8 mouse cellular contexts compared by ENCODE assay signal in the genomic region with DNA sequence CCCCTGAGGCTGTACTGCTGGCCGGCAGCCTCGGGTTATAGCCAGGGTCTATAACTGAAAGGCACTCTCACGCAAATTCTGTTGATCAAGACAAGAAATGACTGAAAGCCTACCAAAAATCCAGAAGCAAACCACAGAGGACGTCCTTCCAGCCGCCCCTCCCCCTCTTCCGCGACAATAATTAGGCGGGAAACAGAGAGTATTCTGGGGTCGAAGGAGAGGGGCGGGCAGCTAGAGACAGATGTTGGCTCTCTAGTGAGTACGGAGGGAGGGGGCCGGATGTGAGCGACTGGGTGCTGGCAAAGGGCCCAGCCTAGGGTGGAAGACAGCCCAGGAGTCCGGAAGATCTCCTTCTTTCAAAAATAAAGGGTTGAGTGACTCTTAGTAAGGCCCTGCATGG. TPM values are rescaled to one million over a fixed set of nuclear protein-coding genes. Genes with fewer than 3 reads are reported as not detected.
DNase-seq lines count a peak whose midpoint lies in the region; ATAC-seq and TF ChIP-seq lines count a peak whose summit lies in the region.

A gene (minus strand): TSS at position 287 of the 400 bp plus-strand sequence.

- intact Hi-C loops in heart, postnatal 25 days (cut with DNase I), result no loop called here

- peaks cover 2% of the 10 kb centered on the region for H3K27me3 ChIP-seq in CH12.LX (replicated peaks)
- H3K27me3 ChIP-seq in forebrain, embryonic 14.5 days (replicated peaks; ENCODE audit: control insufficient read depth, insufficient read depth, low read length), result no peaks in the 10 kb centered on the region
- H3K27me3 ChIP-seq in neural tube, embryonic 14.5 days (ENCODE audit: control insufficient read depth, insufficient read depth, low read length), result no peaks in the 10 kb centered on the region

- no peaks in the 10 kb centered on the region for H3K9me3 ChIP-seq in CH12.LX (replicated peaks; ENCODE audit: low read length)
- H3K9me3 ChIP-seq in forebrain, embryonic 14.5 days (replicated peaks; ENCODE audit: control insufficient read depth, low read length), result no peaks in the 10 kb centered on the region
- no peaks in the 10 kb centered on the region for H3K9me3 ChIP-seq in neural tube, embryonic 14.5 days (ENCODE audit: control insufficient read depth, low read length)

- peak; percentile 63 for ATAC-seq in forebrain, embryonic 14.5 days
- ATAC-seq in neural tube, embryonic 14.5 days (ENCODE audit: low read depth), result peak; percentile 52

- dilution Hi-C loops in CH12.LX (cut with MboI; ENCODE audit: extremely low pct_ligation_motif_present, extremely low pct_unique_long_range_greater_than_20kb, low sequenced_read_pairs), result no loop called here

- in situ Hi-C loops in CH12.LX (cut with MboI; ENCODE audit: low pct_ligation_motif_present, low pct_unique_long_range_greater_than_20kb, low sequenced_read_pairs), result loop anchor here (10.0 kb wide), 1 partner anchor 58 kb away; a partner anchor contains a TSS

- peaks cover 17 to 38% of the 10 kb centered on the region in 2 experiments for H3K36me3 ChIP-seq in CH12.LX (replicated peaks in 1 of 2; ENCODE audit: control insufficient read depth in 1 of 2, insufficient read depth in 1 of 2, low read length in 1 of 2)
- H3K36me3 ChIP-seq in forebrain, embryonic 14.5 days (ENCODE audit: control insufficient read depth, insufficient read depth, low read length), result peaks cover 19% of the 10 kb centered on the region
- H3K36me3 ChIP-seq in neural tube, embryonic 14.5 days (ENCODE audit: control insufficient read depth, insufficient read depth, low read length), result no peaks in the 10 kb centered on the region; the same call in 1 of the 2 replicates

- H3K27ac ChIP-seq in CH12.LX (ENCODE audit: insufficient read depth, low read depth), result peak within 1 kb of the TSS; percentile 67
- H3K27ac ChIP-seq in bone marrow macrophage, adult 2 months (ENCODE audit: insufficient read depth, low read depth, low read length), result peak within 1 kb of the TSS; percentile 84
- peak within 1 kb of the TSS; percentile 93 for H3K27ac ChIP-seq in forebrain, embryonic 14.5 days (ENCODE audit: low read depth, low read length)
- H3K27ac ChIP-seq in neural tube, embryonic 14.5 days (ENCODE audit: low read depth, low read length), result peak within 1 kb of the TSS; percentile 91

- peak within 1 kb of the TSS; percentile 42 for H3K9ac ChIP-seq in CH12.LX (ENCODE audit: insufficient read depth, low read depth)
- H3K9ac ChIP-seq in forebrain, embryonic 14.5 days (ENCODE audit: low read length), result peak within 1 kb of the TSS; percentile 72
- H3K9ac ChIP-seq in neural tube, embryonic 14.5 days (replicated peaks; ENCODE audit: low read depth, low read length), result peak within 1 kb of the TSS; percentile 78

- TF ChIP-seq RAD21 in CH12.LX (IDR thresholded peaks at IDR 0.05; ENCODE audit: low read depth, low read length), result no peak

- WGBS in forebrain, embryonic 14.5 days, result 0% methylated on average over 14 of the region's 14 CpGs
- WGBS in large intestine, adult 2 months, result under 1% methylated on average over 14 of the region's 14 CpGs
- 1% methylated on average over 14 of the region's 14 CpGs for WGBS in lung, adult 2 months
- WGBS in neural tube, embryonic 14.5 days, result 0% methylated on average over 14 of the region's 14 CpGs

- H3K4me1 ChIP-seq in CH12.LX (ENCODE audit: control insufficient read depth in 1 of 2, insufficient read depth in 2 of 2), result peaks cover 14 to 34% of the 10 kb centered on the region in 2 experiments
- H3K4me1 ChIP-seq in bone marrow macrophage, adult 2 months (ENCODE audit: control insufficient read depth, insufficient read depth, low read length), result peaks cover 23% of the 10 kb centered on the region
- peaks cover 41% of the 10 kb centered on the region for H3K4me1 ChIP-seq in forebrain, embryonic 14.5 days (ENCODE audit: control insufficient read depth, insufficient read depth, low read length)
- H3K4me1 ChIP-seq in lung, adult 2 months (ENCODE audit: control insufficient read depth, insufficient read depth, low read length), result peaks cover 14% of the 10 kb centered on the region
- H3K4me1 ChIP-seq in neural tube, embryonic 14.5 days (ENCODE audit: control insufficient read depth, insufficient read depth, low read length), result peaks cover 34% of the 10 kb centered on the region

- peak; percentile 76 for DNase-seq in CH12.LX (ENCODE audit: extremely low read depth)
- peak; percentile 85 for DNase-seq in forebrain, embryonic 14.5 days (ENCODE audit: low spot score)
- peak; percentile 61 for DNase-seq in heart, postnatal 25 days (ENCODE audit: low spot score)
- no peak for DNase-seq in large intestine, adult 2 months (ENCODE audit: low read depth, low spot score)
- peak; percentile 60 for DNase-seq in lung, adult 2 months
- DNase-seq in testis, postnatal 14 days (ENCODE audit: low spot score), result peak; percentile 63

- peak within 1 kb of the TSS; percentile 71; the same call in 1 of the 2 replicates for H3K4me2 ChIP-seq in CH12.LX (ENCODE audit: insufficient read depth, low read depth, poor library complexity, severe bottlenecking)
- peak within 1 kb of the TSS; percentile 95 for H3K4me2 ChIP-seq in forebrain, embryonic 14.5 days (ENCODE audit: low read length)
- peak within 1 kb of the TSS; percentile 77 for H3K4me2 ChIP-seq in neural tube, embryonic 14.5 days (ENCODE audit: low read depth, low read length)

- H3K79me2 ChIP-seq in CH12.LX (replicated peaks; ENCODE audit: control insufficient read depth, extremely low read depth, insufficient read depth, poor library complexity, severe bottlenecking), result 0 out of 2 replicates have a peak, but pooled peaks cover 3% of the 10 kb centered on the region

- 0 out of 2 replicates have a peak, but pooled peaks have one; percentile 23 for TF ChIP-seq EP300 in CH12.LX (IDR thresholded peaks at IDR 0.05; ENCODE audit: low read length)

- TF ChIP-seq CTCF in CH12.LX (conservative IDR thresholded peaks at IDR 0.05 in 1 of 2, IDR thresholded peaks at IDR 0.05 in 1 of 2; ENCODE audit: low read depth in 2 of 2, low read length in 2 of 2), result no peak
- TF ChIP-seq CTCF in bone marrow macrophage, adult 2 months (IDR thresholded peaks at IDR 0.05; ENCODE audit: low read depth, low read length), result no peak
- TF ChIP-seq CTCF in lung, adult 2 months (IDR thresholded peaks at IDR 0.05; ENCODE audit: insufficient read depth, low read length), result no peak

- peak within 1 kb of the TSS; percentile 67 to 83 (median 76) for H3K4me3 ChIP-seq in CH12.LX (replicated peaks in 1 of 3; ENCODE audit: low read depth in 2 of 3, low read length in 2 of 3, poor library complexity in 1 of 3)
- H3K4me3 ChIP-seq in bone marrow macrophage, adult 2 months (ENCODE audit: insufficient read depth, low read length), result peak within 1 kb of the TSS; percentile 68
- H3K4me3 ChIP-seq in forebrain, embryonic 14.5 days (ENCODE audit: low read depth, low read length), result peak within 1 kb of the TSS; percentile 65
- peak within 1 kb of the TSS; percentile 62 for H3K4me3 ChIP-seq in lung, adult 2 months (replicated peaks; ENCODE audit: extremely low read depth, low read depth, low read length)
- H3K4me3 ChIP-seq in neural tube, embryonic 14.5 days (ENCODE audit: low read depth, low read length), result peak within 1 kb of the TSS; percentile 75

- no peak for TF ChIP-seq POLR2A in CH12.LX (IDR thresholded peaks at IDR 0.05; ENCODE audit: low read depth, low read length)
- TF ChIP-seq POLR2A in bone marrow macrophage, adult 2 months (IDR thresholded peaks at IDR 0.05; ENCODE audit: borderline replicate concordance, low read depth, low read length), result no peak
- 0 out of 2 replicates have a peak, but pooled peaks have one; percentile 22 for TF ChIP-seq POLR2A in lung, adult 2 months (IDR thresholded peaks at IDR 0.05; ENCODE audit: borderline replicate concordance, extremely low read depth, low read depth, low read length)

TF ChIP-seq in CH12.LX, 34 proteins besides CTCF, POLR2A, EP300 and RAD21 (continues in another document):
- TF ChIP-seq USF1 (IDR thresholded peaks at IDR 0.05; ENCODE audit: low read depth, low read length) (no peak), RCOR1 (conservative IDR thresholded peaks at IDR 0.05; ENCODE audit: low read depth, low read length) (peak; percentile 76; the same call in 1 of the 2 replicates), E2F4 (IDR thresholded peaks at IDR 0.05; ENCODE audit: insufficient replicate concordance, low read depth, low read length) (peak; percentile 82; the same call in 1 of the 2 replicates), TCF12 (IDR thresholded peaks at IDR 0.05; ENCODE audit: low read depth, low read length) (peak; percentile 22; the same call in 1 of the 2 replicates), MXI1 (IDR thresholded peaks at IDR 0.05; ENCODE audit: low read depth, low read length) (peak; percentile 8; the same call in 1 of the 2 replicates), IRF4 (IDR thresholded peaks at IDR 0.05; ENCODE audit: low read depth, low read length) (peak; percentile 2; the same call in 1 of the 2 replicates), MAX (IDR thresholded peaks at IDR 0.05; ENCODE audit: low read length) (peak; percentile 40; the same call in 1 of the 2 replicates), KAT2A (IDR thresholded peaks at IDR 0.05; ENCODE audit: insufficient replicate concordance, low read length) (no peak), CHD1 (IDR thresholded peaks at IDR 0.05; ENCODE audit: low read depth, low read length) (0 out of 2 replicates have a peak, but pooled peaks have one; percentile 51), CHD2 (IDR thresholded peaks at IDR 0.05; ENCODE audit: low read length) (no peak; the same call in 1 of the 2 replicates), SIN3A (IDR thresholded peaks at IDR 0.05; ENCODE audit: low read length) (0 out of 2 replicates have a peak, but pooled peaks have one; percentile 5), ZMIZ1 (IDR thresholded peaks at IDR 0.05; ENCODE audit: low read depth, low read length) (no peak; the same call in 1 of the 2 replicates), ETS1 (conservative IDR thresholded peaks at IDR 0.05; ENCODE audit: low read depth, low read length) (no peak), JUN (IDR thresholded peaks at IDR 0.05; ENCODE audit: insufficient read depth, low read depth, low read length) (no peak), TBP (conservative IDR thresholded peaks at IDR 0.05; ENCODE audit: low read depth, low read length) (no peak), ZNF384 (IDR thresholded peaks at IDR 0.05; ENCODE audit: low read depth, low read length) (no peak)

RNA-seq across cellular contexts. Expression of the gene that starts here (rescaled TPM):
- total RNA-seq in CH12.LX (2012; rRNA removed) (55.0 and 68.3 TPM in 2 replicates), CH12.LX (2014; rRNA removed) (21.9 and 25.5 TPM in 2 replicates)
- polyA plus RNA-seq in CH12.LX (2012; ENCODE audit: insufficient read length, low read depth), result 25.5 and 27.8 TPM in 2 replicates
- 64.5 and 70.6 TPM in 2 replicates for polyA plus RNA-seq in bone marrow macrophage, adult 2 months (2012; ENCODE audit: insufficient read depth, insufficient read length, missing spikeins)
- polyA plus RNA-seq in forebrain, embryonic 14.5 days (2014; fragmentation: Nextera tagmentation; extraction: Ambion mirVana), result 72.6 and 82.3 TPM in 2 replicates
- total RNA-seq in heart, postnatal 25 days (2021), result 10 to 100 TPM; 35.4 to 36.0 TPM
- 91.8 and 108 TPM in 2 replicates for polyA plus RNA-seq in large intestine, adult 2 months (2012; rRNA removed)
- polyA plus RNA-seq in lung, adult 2 months (2012; rRNA removed), result 114 and 128 TPM in 2 replicates
- polyA plus RNA-seq in neural tube, embryonic 14.5 days (2014; fragmentation: Nextera tagmentation; extraction: Ambion mirVana), result 79.9 and 88.4 TPM in 2 replicates
